Mouse (Mus musculus) liver, adult 2 months (tissue): ENCODE data around the gene Gemin7.
A peak's percentile ranks its signal among the peaks of the same experiment; 100 is the strongest.

Source experiments
- CTCF ChIP-seq: fragments of 200-500 bp; IDR thresholded peaks from 2 replicates; pipeline ENCODE4 v1.5.1; 2011; ENCODE audit warnings: low read depth, low read length, control low read depth
- POLR2A ChIP-seq: fragments of 200-500 bp; IDR thresholded peaks from 2 replicates; pipeline ENCODE4 v1.6.1; 2011; ENCODE audit warnings: low read length, control low read depth; ENCODE audit not compliant: insufficient read depth; ENCODE audit errors: extremely low read depth

DNA sequence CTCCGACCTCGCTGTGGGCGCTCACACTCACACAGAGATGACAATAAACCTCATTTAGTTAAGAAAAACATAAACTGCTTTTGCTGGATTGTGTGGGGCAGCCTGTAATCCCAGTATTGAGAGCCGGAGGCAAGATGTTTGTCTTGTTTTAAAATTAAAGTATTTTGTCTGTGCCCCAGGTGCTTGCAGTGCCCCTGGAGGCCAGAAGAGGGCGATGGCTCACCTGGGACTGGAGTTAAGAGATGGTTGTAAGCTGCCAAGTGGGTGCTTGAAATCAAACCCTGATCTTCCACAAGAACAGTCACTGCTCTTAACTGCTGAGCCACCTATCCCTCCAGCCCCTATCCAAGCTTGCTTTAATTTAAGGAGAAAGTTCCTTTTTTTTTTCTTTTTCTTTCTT is 33.6 kb upstream of the Gemin7 start:
- TF ChIP-seq POLR2A, result no peak
- TF ChIP-seq CTCF, result peak; percentile 25; the same call in 1 of the 2 replicates
